Mouse (Mus musculus) spleen, postnatal 36 days (tissue): ENCODE measurements at regions not wholly inside any gene's neighbourhood (a gene's known extent, or its start where the extent isn't known, plus 50 kb on each side); places are given as distances from the start of the nearest gene placed in this dataset.
"Not testable (repeated sequence)": the region's sequence is repeated elsewhere in the genome, so short reads cannot be mapped to it uniquely, and the experiment has no call there.

ENCODE experiments used
- DNase-seq, 2 experiments: peaks; one replicate each; pipeline ENCODE4 v3.0.0; 2022; ENCODE audit warnings: low spot score in 2 of 2, mixed read lengths in 1 of 2

GRCm38 (mm10) chr4:66691598-66692220, 135.7 kb upstream of the Tlr4 start:
- no peak for DNase-seq

GRCm38 (mm10) chr4:66693982-66694578, 133.3 kb upstream of the Tlr4 start:
- no peak for DNase-seq

- DNase-seq = no peak
Observed at GRCm38 (mm10) chr4:66715821-66716760, 111.3 kb upstream of the Tlr4 start.

DNA sequence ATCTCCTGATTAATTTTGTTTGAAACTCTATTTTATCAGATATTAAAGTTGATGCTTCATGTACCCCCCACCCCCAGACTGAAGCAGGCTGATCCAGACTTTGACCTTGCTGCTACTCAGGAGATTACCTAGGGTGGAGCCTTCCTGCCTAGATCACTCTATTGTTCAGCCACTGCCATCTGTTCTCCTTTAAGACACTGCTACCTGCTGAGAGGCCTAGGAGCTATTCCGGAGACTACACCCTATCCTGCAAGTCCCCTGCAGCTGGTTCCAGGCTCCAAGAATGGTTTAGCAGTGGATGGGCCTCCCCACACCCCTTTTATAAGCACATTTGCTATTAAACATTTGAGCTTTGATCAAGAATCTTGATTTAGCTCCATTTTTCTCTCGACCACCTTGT, 90.0 kb upstream of the Tlr4 start:
- DNase-seq = no peak

GRCm38 (mm10) chr4:66743421-66743820, 84.0 kb upstream of the Tlr4 start:
- not testable (repeated sequence) for DNase-seq

- peak; percentile 5 to 9 for DNase-seq
Observed at GRCm38 (mm10) chr4:66768762-66769161, 58.6 kb upstream of the Tlr4 start.
